Mouse (Mus musculus): ENCODE results near the gene Ttc7b. TPM values are rescaled to one million over a fixed set of nuclear protein-coding genes. Genes with fewer than 3 reads are reported as not detected.

The Ttc7b gene
- polyA plus RNA-seq, 1 experiment from 2014 or later: 5.3 TPM

DNA sequence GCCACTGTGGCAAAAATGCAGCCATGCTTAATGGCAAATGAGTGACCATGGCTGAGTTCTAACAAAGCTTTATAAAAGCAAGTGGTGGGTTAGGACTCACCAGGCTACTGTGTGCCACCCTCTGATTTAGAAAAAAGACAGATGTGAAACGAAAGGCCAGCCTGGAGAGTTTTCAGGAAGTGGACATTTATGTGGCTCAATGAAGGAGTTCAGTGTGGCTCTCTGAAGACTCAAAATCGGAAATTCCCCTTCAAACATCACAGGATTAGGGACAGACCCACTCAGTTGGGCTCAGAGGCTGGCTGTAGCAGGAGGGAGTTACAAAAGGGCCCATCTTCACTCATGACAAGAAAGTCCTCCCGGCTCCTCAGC, 243.1 kb downstream of the Ttc7b start:
- peak overlapping the region; percentile 70; the same call in 1 of the 2 replicates for H3K27ac ChIP-seq
- H3K36me3 ChIP-seq: no peaks in the 10 kb centered on the region
- H3K27me3 ChIP-seq: no peaks in the 10 kb centered on the region
- WGBS: 64% methylated on average over 3 of the region's 3 CpGs
- H3K4me3 ChIP-seq: no peak overlapping the region
- no peak for ATAC-seq (ENCODE audit: insufficient number of reproducible peaks, insufficient read depth, low FRiP score, low TSS enrichment)
- no peak overlapping the region for H3K4me2 ChIP-seq (replicated peaks)
- H3K9ac ChIP-seq: no peak overlapping the region
- no peaks in the 10 kb centered on the region for H3K9me3 ChIP-seq
- peaks cover 38% of the 10 kb centered on the region for H3K4me1 ChIP-seq

DNA sequence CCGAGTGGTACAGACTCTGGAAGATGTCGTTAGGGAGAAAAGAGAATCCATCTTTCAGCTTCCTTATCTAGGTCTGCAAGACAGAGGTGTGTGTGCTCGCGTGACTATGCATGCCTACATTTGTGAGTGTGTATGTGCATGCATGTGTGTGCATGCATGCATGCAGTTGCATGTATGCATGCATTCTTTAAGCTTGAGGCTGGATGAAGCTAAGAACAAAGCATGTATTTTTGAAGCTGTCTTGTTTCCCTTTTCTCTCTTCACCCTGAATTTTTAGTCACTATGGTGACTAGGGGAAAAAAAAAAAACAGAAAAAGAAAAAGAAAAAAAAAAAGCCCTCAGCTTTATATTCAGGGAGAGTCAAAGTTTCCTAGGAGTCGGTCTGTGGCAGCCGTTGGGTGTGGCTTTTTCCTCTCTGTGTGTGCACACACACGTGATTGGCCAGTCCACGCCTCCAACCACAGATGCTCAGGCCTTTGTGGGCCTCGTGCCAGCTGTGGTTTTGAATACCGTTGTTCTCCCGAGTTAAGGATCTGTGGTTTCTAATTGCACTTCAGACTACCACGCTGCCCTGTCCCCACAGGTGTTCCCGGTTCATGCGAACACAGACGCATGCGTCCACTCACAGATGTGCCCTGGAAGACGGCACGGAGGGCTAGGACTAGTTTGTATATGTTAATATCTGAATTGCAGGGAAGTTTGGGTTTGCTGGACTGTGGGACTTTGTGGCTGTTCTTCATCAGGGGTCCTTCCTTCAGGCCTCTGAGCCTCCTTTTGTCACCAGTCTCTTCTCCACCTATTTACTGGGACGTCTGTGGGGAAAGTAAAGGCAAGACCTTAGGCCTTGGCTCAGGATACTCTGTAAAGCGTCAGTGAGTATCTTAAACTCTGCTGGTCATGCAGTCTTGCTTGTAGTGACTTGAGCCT, 243.8 kb downstream of the Ttc7b start:
- peaks cover 32% of the 10 kb centered on the region for H3K4me1 ChIP-seq
- peak overlapping the region; percentile 70 for H3K27ac ChIP-seq
- H3K9me3 ChIP-seq: no peaks in the 10 kb centered on the region
- H3K36me3 ChIP-seq: no peaks in the 10 kb centered on the region
- 0 out of 2 replicates have a peak overlapping the region, but pooled peaks have one; percentile 4 for H3K4me2 ChIP-seq (replicated peaks)
- WGBS: 48% methylated on average over 20 of the region's 20 CpGs
- ATAC-seq (ENCODE audit: insufficient number of reproducible peaks, insufficient read depth, low FRiP score, low TSS enrichment): 0 out of 2 replicates have a peak, but pooled peaks have one; percentile 22
- H3K27me3 ChIP-seq: no peaks in the 10 kb centered on the region
- H3K9ac ChIP-seq: no peak overlapping the region
- no peak overlapping the region for H3K4me3 ChIP-seq

DNA sequence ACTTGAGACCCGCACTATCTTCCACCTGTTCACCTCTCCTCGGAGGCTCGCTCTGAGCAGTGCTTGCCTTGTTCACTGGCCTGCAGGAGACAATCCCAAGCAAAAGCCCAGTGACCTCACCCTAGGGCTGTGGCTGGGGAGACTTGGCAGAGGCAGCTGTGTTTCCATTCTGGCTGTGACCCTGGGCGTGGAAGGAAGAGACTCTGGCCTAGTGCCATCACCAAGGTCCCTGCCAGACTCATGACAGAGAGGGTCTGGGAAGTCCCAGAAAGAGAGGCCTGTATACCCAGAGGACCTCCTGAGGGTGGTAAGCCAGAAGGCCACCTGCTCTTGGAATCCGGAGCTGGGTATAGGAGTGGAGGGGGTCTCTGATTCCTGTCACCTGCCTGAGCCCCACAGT, 244.8 kb downstream of the Ttc7b start:
- WGBS: 70% methylated on average over 5 of the region's 5 CpGs
- H3K4me1 ChIP-seq: peaks cover 25% of the 10 kb centered on the region
- H3K27me3 ChIP-seq: no peaks in the 10 kb centered on the region
- H3K4me2 ChIP-seq (replicated peaks): no peak overlapping the region
- 0 out of 2 replicates have a peak overlapping the region, but pooled peaks have one; percentile 46 for H3K27ac ChIP-seq
- H3K4me3 ChIP-seq: no peak overlapping the region
- no peak overlapping the region for H3K9ac ChIP-seq
- H3K36me3 ChIP-seq: no peaks in the 10 kb centered on the region
- H3K9me3 ChIP-seq: no peaks in the 10 kb centered on the region
- no peak for ATAC-seq (ENCODE audit: insufficient number of reproducible peaks, insufficient read depth, low FRiP score, low TSS enrichment)

DNA sequence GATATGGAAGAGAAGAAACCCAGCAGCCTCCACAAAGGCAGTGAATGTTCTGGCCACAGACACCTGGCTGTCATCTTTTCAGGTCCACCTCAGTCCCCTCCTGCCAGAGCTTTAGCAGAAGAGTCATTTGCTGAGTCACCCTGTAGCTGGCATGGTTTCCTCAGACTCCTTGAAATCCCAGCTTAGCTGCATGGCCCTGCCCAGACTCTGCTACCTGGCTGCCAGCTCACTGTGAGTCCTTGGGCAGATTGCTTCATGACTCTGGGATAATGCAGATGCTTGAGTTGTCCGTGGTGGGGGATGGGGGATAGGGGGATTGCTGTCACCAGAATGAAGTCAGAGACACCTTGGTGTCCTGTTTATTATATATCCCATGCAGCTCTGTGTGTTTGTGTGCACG, 247.6 kb downstream of the Ttc7b start:
- Histone ChIP-seq H3K4me1 (peaks cover 21% of the 10 kb centered on the region), H3K4me3 (no peak overlapping the region), H3K4me2 (replicated peaks) (no peak overlapping the region), H3K9ac (no peak overlapping the region), H3K27me3 (no peaks in the 10 kb centered on the region), H3K9me3 (no peaks in the 10 kb centered on the region), H3K27ac (no peak overlapping the region), H3K36me3 (no peaks in the 10 kb centered on the region)
- WGBS: 84% methylated on average over 2 of the region's 2 CpGs
- no peak for ATAC-seq (ENCODE audit: insufficient number of reproducible peaks, insufficient read depth, low FRiP score, low TSS enrichment)

DNA sequence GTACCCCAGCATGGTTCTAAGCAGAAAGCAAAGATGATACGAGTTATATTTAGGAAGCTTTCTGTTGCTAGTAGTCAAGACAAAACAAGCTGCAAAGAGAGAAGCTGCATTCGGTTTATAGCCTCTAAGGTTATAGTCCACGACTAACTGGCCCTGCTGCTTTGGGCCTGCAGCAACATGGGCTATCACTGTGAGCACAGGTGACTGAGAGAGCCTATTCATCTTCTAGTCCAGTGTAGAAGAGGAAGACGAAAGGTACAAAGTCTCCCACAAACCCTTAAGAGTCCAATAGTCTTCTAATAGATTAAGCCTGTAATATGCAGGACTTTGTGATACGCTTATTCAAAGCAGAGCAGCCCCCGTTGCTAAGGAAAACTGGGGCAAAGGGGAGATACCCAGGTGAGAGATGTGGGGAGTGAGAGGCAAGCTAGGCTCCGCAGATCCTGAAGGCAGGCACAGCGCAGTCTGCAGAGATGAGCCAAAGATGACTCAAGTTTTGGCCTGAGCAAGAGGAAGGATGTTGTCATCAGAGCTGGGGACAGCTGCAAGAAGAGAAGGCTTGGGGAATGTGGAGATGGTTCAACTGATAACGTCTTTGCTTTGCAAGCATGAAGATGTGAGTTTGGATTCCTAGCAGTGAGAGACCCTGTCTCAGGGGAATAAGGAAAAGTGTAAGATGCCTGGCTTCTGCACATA, 250.5 kb downstream of the Ttc7b start:
- WGBS: 87% methylated on average over 9 of the region's 9 CpGs
- no peak for ATAC-seq (ENCODE audit: insufficient number of reproducible peaks, insufficient read depth, low FRiP score, low TSS enrichment)

DNA sequence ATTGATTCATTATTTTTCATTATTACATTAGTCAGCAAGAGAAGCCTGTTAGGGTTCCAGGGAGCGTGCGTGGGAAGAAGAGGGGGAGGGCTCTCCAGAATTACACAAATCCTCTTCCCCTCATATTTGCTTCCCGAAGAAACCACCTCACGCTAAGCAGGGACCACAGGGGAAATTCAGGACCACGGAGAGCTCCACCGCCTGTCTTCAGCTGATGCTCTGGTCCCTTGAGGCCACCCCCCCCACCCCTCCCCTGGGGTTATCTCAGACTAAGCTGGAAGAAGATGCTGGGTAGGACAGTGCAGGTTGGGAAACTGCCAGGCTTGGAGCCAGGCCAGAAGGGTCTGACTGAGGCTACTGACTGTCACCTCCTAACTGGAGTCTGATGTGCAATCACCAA, 252.6 kb downstream of the Ttc7b start:
- Histone ChIP-seq H3K9me3 (no peaks in the 10 kb centered on the region), H3K36me3 (no peaks in the 10 kb centered on the region), H3K27ac (no peak overlapping the region), H3K4me3 (no peak overlapping the region), H3K27me3 (no peaks in the 10 kb centered on the region), H3K4me1 (no peaks in the 10 kb centered on the region), H3K4me2 (replicated peaks) (no peak overlapping the region), H3K9ac (no peak overlapping the region)
- 10% methylated on average over 6 of the region's 6 CpGs for WGBS
- ATAC-seq (ENCODE audit: insufficient number of reproducible peaks, insufficient read depth, low FRiP score, low TSS enrichment): no peak

More for the DNA sequence above, 250.5 kb downstream of the Ttc7b start:
- no peak overlapping the region for H3K9ac ChIP-seq
- H3K4me2 ChIP-seq (replicated peaks): no peak overlapping the region
- H3K36me3 ChIP-seq: no peaks in the 10 kb centered on the region
- no peaks in the 10 kb centered on the region for H3K4me1 ChIP-seq
- H3K4me3 ChIP-seq: no peak overlapping the region
- no peaks in the 10 kb centered on the region for H3K27me3 ChIP-seq
- H3K9me3 ChIP-seq: no peaks in the 10 kb centered on the region
- no peak overlapping the region for H3K27ac ChIP-seq

DNA sequence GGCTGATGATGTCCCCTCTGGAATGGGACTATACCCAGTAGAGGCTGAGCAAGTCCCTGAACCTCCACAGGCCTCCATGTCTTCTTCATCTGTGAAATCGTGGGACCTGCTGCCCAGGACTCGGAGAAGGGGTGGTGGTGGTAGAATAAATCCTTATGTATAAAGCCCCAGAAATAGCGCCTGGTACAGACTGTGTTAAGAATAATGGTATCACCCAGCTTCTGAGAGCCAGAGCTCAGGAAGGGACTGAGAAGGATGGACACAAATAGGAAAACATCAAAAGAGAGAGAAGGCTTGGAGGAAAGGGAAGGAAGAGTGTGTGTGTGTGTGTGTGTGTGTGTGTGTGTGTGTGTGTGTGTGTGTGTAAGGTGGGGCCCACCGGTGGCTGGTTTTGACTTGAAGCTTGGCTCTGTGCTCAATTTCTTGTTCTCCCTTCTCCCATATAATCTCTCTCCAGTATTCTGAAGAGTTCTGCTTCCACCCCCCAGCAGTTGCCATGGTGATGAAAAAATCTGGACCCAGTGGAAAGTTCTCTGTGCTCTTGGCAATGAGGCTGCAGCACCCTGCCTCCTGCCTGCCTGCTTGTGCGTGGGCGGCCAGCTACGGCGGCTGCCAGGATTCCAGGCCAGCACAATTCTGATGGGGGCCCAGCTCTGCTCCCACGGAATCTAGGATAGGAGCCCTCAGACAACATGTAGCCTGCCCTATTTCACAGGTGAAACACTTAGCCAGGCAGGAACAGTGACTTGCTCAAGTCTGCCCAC, 254.9 kb downstream of the Ttc7b start:
- Histone ChIP-seq H3K4me2 (replicated peaks) (no peak overlapping the region), H3K9me3 (no peaks in the 10 kb centered on the region), H3K9ac (no peak overlapping the region), H3K4me3 (no peak overlapping the region), H3K27ac (no peak overlapping the region), H3K36me3 (no peaks in the 10 kb centered on the region), H3K27me3 (no peaks in the 10 kb centered on the region), H3K4me1 (no peaks in the 10 kb centered on the region)
- 73% methylated on average over 9 of the region's 9 CpGs for WGBS
- no peak for ATAC-seq (ENCODE audit: insufficient number of reproducible peaks, insufficient read depth, low FRiP score, low TSS enrichment)

DNA sequence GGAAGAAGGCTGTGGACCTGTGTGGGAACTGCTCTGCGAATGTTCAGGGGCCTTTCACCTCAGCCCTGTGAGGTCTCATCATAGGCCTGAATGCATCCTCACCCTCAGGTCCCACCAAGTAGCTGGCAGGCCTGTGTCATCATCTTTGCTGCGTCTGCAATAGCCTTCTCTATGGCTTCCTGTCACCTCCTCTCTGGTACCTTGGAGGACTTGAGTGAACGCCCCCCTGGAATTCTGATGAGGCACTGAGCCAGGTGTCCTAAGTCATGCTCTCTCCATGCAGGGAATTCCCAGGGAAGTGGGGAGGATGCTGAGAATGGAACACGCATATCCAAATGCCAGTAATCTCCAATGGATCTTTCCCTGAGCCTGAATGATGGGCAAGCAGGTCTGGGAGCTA, 255.7 kb downstream of the Ttc7b start:
- Histone ChIP-seq H3K9ac (no peak overlapping the region), H3K36me3 (no peaks in the 10 kb centered on the region), H3K4me2 (replicated peaks) (no peak overlapping the region), H3K27me3 (no peaks in the 10 kb centered on the region), H3K4me1 (no peaks in the 10 kb centered on the region), H3K9me3 (no peaks in the 10 kb centered on the region), H3K27ac (no peak overlapping the region), H3K4me3 (no peak overlapping the region)
- no peak for ATAC-seq (ENCODE audit: insufficient number of reproducible peaks, insufficient read depth, low FRiP score, low TSS enrichment)
- 74% methylated on average over 4 of the region's 4 CpGs for WGBS

DNA sequence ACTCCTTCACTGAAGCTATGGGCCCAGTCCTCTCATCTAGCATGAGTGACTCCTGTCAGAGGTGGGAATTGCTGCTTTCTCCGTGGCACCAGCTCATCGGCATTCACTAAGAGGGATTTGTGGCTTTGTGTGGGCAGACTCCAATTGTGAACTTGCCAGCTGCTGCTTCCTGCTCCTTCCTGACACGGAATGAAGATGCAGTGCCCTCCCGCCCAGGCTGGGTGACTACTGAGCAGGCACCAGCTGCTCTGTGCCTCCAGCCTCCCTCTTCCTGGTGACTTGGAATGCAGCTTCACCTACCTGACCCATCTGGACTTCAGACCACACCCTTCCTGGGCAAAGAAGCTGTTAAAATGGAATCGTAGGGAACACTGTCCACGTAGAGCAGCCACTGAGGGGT, 257.8 kb downstream of the Ttc7b start:
- Histone ChIP-seq H3K9me3 (no peaks in the 10 kb centered on the region), H3K36me3 (no peaks in the 10 kb centered on the region), H3K27me3 (no peaks in the 10 kb centered on the region), H3K9ac (no peak overlapping the region), H3K4me2 (replicated peaks) (no peak overlapping the region), H3K4me1 (no peaks in the 10 kb centered on the region), H3K4me3 (no peak overlapping the region), H3K27ac (no peak overlapping the region)
- 86% methylated on average over 6 of the region's 6 CpGs for WGBS
- ATAC-seq (ENCODE audit: insufficient number of reproducible peaks, insufficient read depth, low FRiP score, low TSS enrichment): no peak

DNA sequence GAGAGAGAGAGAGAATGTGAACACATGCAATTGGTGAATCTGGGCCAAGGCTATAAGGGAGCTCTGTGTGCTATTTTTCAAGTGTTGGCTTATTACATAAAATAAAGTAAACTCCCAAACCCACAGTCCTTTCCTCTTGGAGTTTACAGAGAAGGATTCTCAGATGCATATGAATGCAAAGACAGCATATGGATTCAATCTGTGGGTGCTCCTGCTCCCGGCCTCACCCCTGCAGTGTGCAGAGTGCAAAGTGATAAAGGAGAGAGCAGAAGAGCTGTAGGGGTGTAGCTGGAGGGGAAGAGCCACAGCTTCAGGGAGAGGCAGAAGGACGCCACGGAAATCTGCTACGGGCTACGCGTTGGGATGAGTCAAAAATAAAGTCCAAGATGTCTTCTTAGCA, 258.9 kb downstream of the Ttc7b start:
- WGBS: 74% methylated on average over 6 of the region's 6 CpGs
- no peak for ATAC-seq (ENCODE audit: insufficient number of reproducible peaks, insufficient read depth, low FRiP score, low TSS enrichment)

DNA sequence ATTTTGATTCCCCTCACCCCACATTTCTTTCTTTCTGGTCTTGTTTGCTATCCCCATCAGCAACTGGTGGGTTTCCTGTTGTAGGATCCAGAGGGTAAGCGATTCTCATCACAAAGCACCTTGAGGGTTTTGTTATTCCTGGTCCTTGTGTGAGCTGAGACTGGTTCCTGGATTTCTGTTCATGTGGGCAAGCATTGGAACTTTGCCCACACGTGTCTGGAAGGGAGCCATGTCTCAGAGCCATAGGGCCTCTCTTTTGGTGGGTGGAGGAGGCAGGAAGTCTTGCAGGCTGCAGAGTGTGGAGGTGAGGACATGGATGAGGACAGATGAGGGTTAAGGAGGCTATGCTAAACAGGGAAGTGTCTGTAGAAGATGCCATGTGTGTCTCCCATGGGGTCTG, 260.5 kb downstream of the Ttc7b start:
- no peaks in the 10 kb centered on the region for H3K4me1 ChIP-seq
- no peak overlapping the region for H3K4me2 ChIP-seq (replicated peaks)
- no peaks in the 10 kb centered on the region for H3K36me3 ChIP-seq
- H3K9ac ChIP-seq: no peak overlapping the region
- no peak overlapping the region for H3K4me3 ChIP-seq
- no peak overlapping the region for H3K27ac ChIP-seq
- WGBS: 77% methylated on average over 2 of the region's 2 CpGs
- no peak for ATAC-seq (ENCODE audit: insufficient number of reproducible peaks, insufficient read depth, low FRiP score, low TSS enrichment)
- H3K27me3 ChIP-seq: no peaks in the 10 kb centered on the region
- H3K9me3 ChIP-seq: no peaks in the 10 kb centered on the region

More for the DNA sequence above, 258.9 kb downstream of the Ttc7b start:
- Histone ChIP-seq H3K4me1 (no peaks in the 10 kb centered on the region), H3K9ac (no peak overlapping the region), H3K27me3 (no peaks in the 10 kb centered on the region), H3K4me3 (no peak overlapping the region), H3K4me2 (replicated peaks) (no peak overlapping the region), H3K9me3 (no peaks in the 10 kb centered on the region), H3K27ac (no peak overlapping the region), H3K36me3 (no peaks in the 10 kb centered on the region)

Data from embryonic facial prominence, embryonic 12.5 days (tissue).